Mouse (Mus musculus) neural tube, embryonic 15.5 days (tissue): ENCODE measurements around the gene Phf20. TPM values are rescaled to one million over a fixed set of nuclear protein-coding genes. Genes with fewer than 3 reads are reported as not detected.
"Not testable (repeated sequence)": the region's sequence is repeated elsewhere in the genome, so short reads cannot be mapped to it uniquely, and the experiment has no call there.

Source experiments
- ATAC-seq: fragments of 200-750 bp; cut with Nextera tagmentation; 2 replicates; pipeline ENCODE4 v1.8.0; 2017; ENCODE audit warnings: mild to moderate bottlenecking, moderate TSS enrichment, moderate library complexity; ENCODE audit not compliant: low FRiP score
- H3K27ac ChIP-seq: fragments of 300-500 bp; sonication (generic); replicated peaks from 2 replicates; pipeline ENCODE4 v1.5.1; 2015; ENCODE audit warnings: mild to moderate bottlenecking, inconsistent platforms
- H3K27me3 ChIP-seq: fragments of 300-500 bp; sonication (generic); replicated peaks from 2 replicates; pipeline ENCODE4 v1.6.1; 2015; ENCODE audit warnings: inconsistent platforms
- H3K36me3 ChIP-seq: fragments of 300-500 bp; sonication (generic); 2 replicates; pipeline ENCODE4 v1.6.1; 2015; ENCODE audit warnings: inconsistent platforms
- H3K4me1 ChIP-seq: fragments of 300-500 bp; sonication (generic); 2 replicates; pipeline ENCODE4 v1.6.1; 2015; ENCODE audit warnings: inconsistent platforms
- H3K4me2 ChIP-seq: fragments of 300-500 bp; sonication (generic); 2 replicates; pipeline ENCODE4 v1.6.1; 2015; ENCODE audit warnings: inconsistent platforms, mild to moderate bottlenecking, moderate library complexity
- H3K4me3 ChIP-seq: fragments of 300-500 bp; sonication (generic); replicated peaks from 2 replicates; pipeline ENCODE4 v1.5.1; 2015; ENCODE audit warnings: mild to moderate bottlenecking, inconsistent platforms
- H3K9ac ChIP-seq: fragments of 300-500 bp; sonication (generic); replicated peaks from 2 replicates; pipeline ENCODE4 v1.6.1; 2015; ENCODE audit warnings: mild to moderate bottlenecking, inconsistent platforms
- H3K9me3 ChIP-seq: fragments of 300-500 bp; sonication (generic); replicated peaks from 2 replicates; pipeline ENCODE4 v1.6.1; 2016; ENCODE audit warnings: inconsistent platforms
- WGBS: fragments of 180-500 bp; shearing (Covaris S2); methylation state at CpG from one replicate; pipeline ENCODE4 v1.1.7; 2015; ENCODE audit warnings: mixed read lengths; 5-methylcytosine and 5-hydroxymethylcytosine counted together
- polyA plus RNA-seq: library from polyadenylated mRNA; unstranded; fragments of >200 nt; fragmentation: Nextera tagmentation; extraction: Ambion mirVana; gene quantifications from 2 replicates; pipeline ENCODE4 v1.2.1, GENCODE M21; 2015

Phf20 gene
- polyA plus RNA-seq, 1 experiment from 2014 or later = 130 TPM

- WGBS = 8% methylated on average over 8 of the region's 8 CpGs
- no peak for ATAC-seq
- Histone ChIP-seq H3K9me3 (no peaks in the 10 kb centered on the region), H3K27me3 (no peaks in the 10 kb centered on the region), H3K9ac (peak overlapping the region; percentile 69), H3K36me3 (peaks cover 11% of the 10 kb centered on the region), H3K4me3 (peak overlapping the region; percentile 96), H3K27ac (peak overlapping the region; percentile 98), H3K4me1 (peaks cover 28% of the 10 kb centered on the region), H3K4me2 (peak overlapping the region; percentile 59)
Observed at GRCm38 (mm10) chr2:156180824-156181590, 15.3 kb upstream of the Phf20 start.

- H3K27ac ChIP-seq = peak overlapping the region; percentile 98
- peak overlapping the region; percentile 69; the same call in 1 of the 2 replicates for H3K9ac ChIP-seq
- no peak overlapping the region; the same call in 1 of the 2 replicates for H3K4me3 ChIP-seq
- WGBS = 70% methylated on average over 2 of the region's 2 CpGs
- peaks cover 11% of the 10 kb centered on the region for H3K36me3 ChIP-seq
- peak overlapping the region; percentile 59 for H3K4me2 ChIP-seq
- peaks cover 28% of the 10 kb centered on the region for H3K4me1 ChIP-seq
- no peaks in the 10 kb centered on the region for H3K9me3 ChIP-seq
- ATAC-seq = no peak
- H3K27me3 ChIP-seq = no peaks in the 10 kb centered on the region
Observed at GRCm38 (mm10) chr2:156181592-156181991, 14.7 kb upstream of the Phf20 start.

GRCm38 (mm10) chr2:156189241-156189640 lies 7.0 kb upstream of the Phf20 start:
- not testable (repeated sequence) for H3K36me3 ChIP-seq, H3K9ac ChIP-seq

GRCm38 (mm10) chr2:156190004-156190896 lies 6.0 kb upstream of the Phf20 start:
- no peaks in the 10 kb centered on the region for H3K27me3 ChIP-seq
- H3K36me3 ChIP-seq = no peaks in the 10 kb centered on the region
- no peak for ATAC-seq
- no peaks in the 10 kb centered on the region for H3K4me1 ChIP-seq
- no peak overlapping the region for H3K4me2 ChIP-seq
- no peak overlapping the region for H3K9ac ChIP-seq
- H3K9me3 ChIP-seq = no peaks in the 10 kb centered on the region
- WGBS = 84% methylated on average over 14 of the region's 14 CpGs
- no peak overlapping the region for H3K4me3 ChIP-seq
- H3K27ac ChIP-seq = no peak overlapping the region

More at GRCm38 (mm10) chr2:156189241-156189640, 7.0 kb upstream of the Phf20 start:
- ATAC-seq, H3K9me3 ChIP-seq, H3K4me3 ChIP-seq, H3K27me3 ChIP-seq, H3K27ac ChIP-seq, H3K4me1 ChIP-seq, H3K4me2 ChIP-seq: not testable (repeated sequence)
- 79% methylated on average over 7 of the region's 7 CpGs for WGBS

- no peaks in the 10 kb centered on the region for H3K36me3 ChIP-seq
- H3K4me1 ChIP-seq = peaks cover 5% of the 10 kb centered on the region
- H3K4me3 ChIP-seq = no peak overlapping the region
- H3K27me3 ChIP-seq = no peaks in the 10 kb centered on the region
- H3K9me3 ChIP-seq = no peaks in the 10 kb centered on the region
- WGBS = 92% methylated on average over 2 of the region's 2 CpGs
- H3K27ac ChIP-seq = no peak overlapping the region
- no peak overlapping the region for H3K4me2 ChIP-seq
- no peak for ATAC-seq
- H3K9ac ChIP-seq = no peak overlapping the region
Observed at GRCm38 (mm10) chr2:156191540-156191939, 4.7 kb upstream of the Phf20 start.

- Histone ChIP-seq H3K36me3 (no peaks in the 10 kb centered on the region), H3K27me3 (no peaks in the 10 kb centered on the region), H3K9ac (no peak overlapping the region), H3K4me1 (peaks cover 5% of the 10 kb centered on the region), H3K4me2 (no peak overlapping the region), H3K4me3 (no peak overlapping the region), H3K9me3 (no peaks in the 10 kb centered on the region), H3K27ac (no peak overlapping the region)
- WGBS = 79% methylated on average over 2 of the region's 2 CpGs
- no peak for ATAC-seq
Observed at GRCm38 (mm10) chr2:156192068-156192467, 4.2 kb upstream of the Phf20 start.

GRCm38 (mm10) chr2:156193066-156193862 lies 3.0 kb upstream of the Phf20 start:
- no peak for ATAC-seq

GRCm38 (mm10) chr2:156194571-156194970 lies 1.7 kb upstream of the Phf20 start:
- Histone ChIP-seq H3K4me1 (peaks cover 26% of the 10 kb centered on the region), H3K4me3 (no peak overlapping the region), H3K36me3 (no peaks in the 10 kb centered on the region), H3K9ac (no peak overlapping the region), H3K27me3 (no peaks in the 10 kb centered on the region), H3K4me2 (no peak overlapping the region), H3K27ac (no peak overlapping the region), H3K9me3 (no peaks in the 10 kb centered on the region)
- no peak for ATAC-seq

More at GRCm38 (mm10) chr2:156193066-156193862, 3.0 kb upstream of the Phf20 start:
- no peaks in the 10 kb centered on the region for H3K27me3 ChIP-seq
- H3K4me3 ChIP-seq = no peak overlapping the region
- no peak overlapping the region for H3K9ac ChIP-seq
- H3K27ac ChIP-seq = no peak overlapping the region
- H3K9me3 ChIP-seq = no peaks in the 10 kb centered on the region
- no peak overlapping the region for H3K4me2 ChIP-seq
- no peaks in the 10 kb centered on the region for H3K36me3 ChIP-seq
- H3K4me1 ChIP-seq = peaks cover 14% of the 10 kb centered on the region
- WGBS = 84% methylated on average over 3 of the region's 3 CpGs

GRCm38 (mm10) chr2:156197129-156197911 lies 1.1 kb downstream of the Phf20 start:
- no peaks in the 10 kb centered on the region for H3K9me3 ChIP-seq
- ATAC-seq = peak; percentile 53; the same call in 1 of the 2 replicates
- H3K27ac ChIP-seq = peak overlapping the region; percentile 98
- 7% methylated on average over 17 of the region's 17 CpGs for WGBS
- peaks cover 37% of the 10 kb centered on the region for H3K4me1 ChIP-seq
- peak overlapping the region; percentile 87 for H3K4me3 ChIP-seq
- H3K27me3 ChIP-seq = no peaks in the 10 kb centered on the region
- H3K36me3 ChIP-seq = peaks cover 4% of the 10 kb centered on the region; the same call in 1 of the 2 replicates
- H3K4me2 ChIP-seq = peak overlapping the region; percentile 67
- peak overlapping the region; percentile 88 for H3K9ac ChIP-seq

- Histone ChIP-seq H3K36me3 (peaks cover 4% of the 10 kb centered on the region; the same call in 1 of the 2 replicates), H3K4me2 (no peak overlapping the region), H3K4me3 (no peak overlapping the region), H3K9me3 (no peaks in the 10 kb centered on the region), H3K4me1 (peaks cover 52% of the 10 kb centered on the region), H3K27me3 (no peaks in the 10 kb centered on the region), H3K27ac (no peak overlapping the region), H3K9ac (no peak overlapping the region)
- 54% methylated on average over 3 of the region's 3 CpGs for WGBS
- no peak for ATAC-seq
Observed at GRCm38 (mm10) chr2:156199944-156200343, 3.7 kb downstream of the Phf20 start.
